Mouse (Mus musculus): ENCODE measurements around the gene Gm3012.
"Not testable (repeated sequence)": the region's sequence is repeated elsewhere in the genome, so short reads cannot be mapped to it uniquely, and the experiment has no call there.

Gm3012 gene

DNA sequence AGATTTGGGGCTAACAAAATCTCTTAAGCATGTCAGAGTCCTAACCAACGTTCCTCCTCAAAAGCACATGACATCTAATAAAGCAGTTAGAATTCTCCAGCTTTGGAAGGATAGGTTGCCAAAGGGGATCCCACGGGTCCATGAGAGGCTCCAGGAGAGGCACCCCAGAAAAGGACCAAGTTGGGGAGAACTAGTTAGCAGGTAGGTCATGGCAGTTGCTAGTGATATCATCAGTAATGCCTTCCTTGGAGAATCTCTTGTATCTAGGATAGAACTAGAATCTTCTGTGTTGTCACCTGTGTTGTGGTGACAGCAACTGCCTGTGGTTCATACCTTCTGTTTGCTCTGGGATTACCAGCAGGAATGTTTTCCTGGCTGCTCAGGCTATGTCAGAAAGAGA, at the start of gene Gm3012:
TSS of gene Gm3012 (plus strand) at position 301 of the 400 bp plus-strand sequence.
- in situ Hi-C loops (cut with MboI; ENCODE audit: low sequenced_read_pairs): not testable (repeated sequence)

- in situ Hi-C loops (cut with MboI; ENCODE audit: low sequenced_read_pairs): not testable (repeated sequence)
Observed at GRCm38 (mm10) chr14:3651730-3652129, 17.4 kb downstream of the Gm3012 start, which contains the start of gene Gm3020. TSS of gene Gm3020 (plus strand) at chr14:3652030.

- in situ Hi-C loops (cut with MboI; ENCODE audit: low sequenced_read_pairs): not testable (repeated sequence)
Observed at GRCm38 (mm10) chr14:3688483-3688882, 54.2 kb downstream of the Gm3012 start, which contains the start of gene Gm3043. TSS of gene Gm3043 (plus strand) at chr14:3688783.

Data from CH12F3 (cell line).